Mouse (Mus musculus): Measurements from ENCODE around the gene Sema4b. TPM values are rescaled to one million over a fixed set of nuclear protein-coding genes. Genes with fewer than 3 reads are reported as not detected.

The Sema4b gene
- polyA plus RNA-seq, 1 experiment from 2014 or later = 25.7 TPM

GRCm38 (mm10) chr7:80183466-80183865 lies 3.2 kb upstream of the Sema4b start:
- no peak overlapping the region for H3K27ac ChIP-seq (ENCODE audit: low read depth, low read length)
- no peaks in the 10 kb centered on the region for H3K36me3 ChIP-seq (ENCODE audit: control insufficient read depth, insufficient read depth, low read length)
- H3K27me3 ChIP-seq (ENCODE audit: control insufficient read depth, insufficient read depth, low read length) = no peaks in the 10 kb centered on the region
- H3K9me3 ChIP-seq (ENCODE audit: control insufficient read depth, low read length) = no peaks in the 10 kb centered on the region
- no peak for ATAC-seq (ENCODE audit: low read depth)
- no peak overlapping the region for H3K4me2 ChIP-seq (ENCODE audit: low read depth, low read length)
- no peak overlapping the region for H3K4me3 ChIP-seq (ENCODE audit: low read depth, low read length)
- WGBS = 100% methylated on average over 1 of the region's 1 CpGs
- no peak overlapping the region for H3K9ac ChIP-seq (replicated peaks; ENCODE audit: low read depth, low read length)
- peaks cover 13% of the 10 kb centered on the region for H3K4me1 ChIP-seq (ENCODE audit: control insufficient read depth, insufficient read depth, low read length)

- WGBS = 63% methylated on average over 4 of the region's 5 CpGs
- no peaks in the 10 kb centered on the region for H3K36me3 ChIP-seq (ENCODE audit: control insufficient read depth, insufficient read depth, low read length)
- no peak overlapping the region for H3K4me3 ChIP-seq (ENCODE audit: low read depth, low read length)
- no peak overlapping the region for H3K27ac ChIP-seq (ENCODE audit: low read depth, low read length)
- H3K9me3 ChIP-seq (ENCODE audit: control insufficient read depth, low read length) = no peaks in the 10 kb centered on the region
- H3K4me2 ChIP-seq (ENCODE audit: low read depth, low read length) = no peak overlapping the region
- no peak overlapping the region for H3K9ac ChIP-seq (replicated peaks; ENCODE audit: low read depth, low read length)
- H3K27me3 ChIP-seq (ENCODE audit: control insufficient read depth, insufficient read depth, low read length) = no peaks in the 10 kb centered on the region
- ATAC-seq (ENCODE audit: low read depth) = no peak
- peaks cover 18% of the 10 kb centered on the region for H3K4me1 ChIP-seq (ENCODE audit: control insufficient read depth, insufficient read depth, low read length)
Measured at GRCm38 (mm10) chr7:80183969-80184368, 2.7 kb upstream of the Sema4b start.

GRCm38 (mm10) chr7:80184551-80184950 lies 2.1 kb upstream of the Sema4b start:
- Histone ChIP-seq H3K4me3 (ENCODE audit: low read depth, low read length) (no peak overlapping the region), H3K9ac (replicated peaks; ENCODE audit: low read depth, low read length) (no peak overlapping the region), H3K27ac (ENCODE audit: low read depth, low read length) (no peak overlapping the region), H3K36me3 (ENCODE audit: control insufficient read depth, insufficient read depth, low read length) (no peaks in the 10 kb centered on the region), H3K9me3 (ENCODE audit: control insufficient read depth, low read length) (no peaks in the 10 kb centered on the region), H3K4me1 (ENCODE audit: control insufficient read depth, insufficient read depth, low read length) (peaks cover 23% of the 10 kb centered on the region), H3K4me2 (ENCODE audit: low read depth, low read length) (no peak overlapping the region), H3K27me3 (ENCODE audit: control insufficient read depth, insufficient read depth, low read length) (no peaks in the 10 kb centered on the region)
- WGBS = 44% methylated on average over 4 of the region's 4 CpGs
- ATAC-seq (ENCODE audit: low read depth) = no peak

- Histone ChIP-seq H3K4me2 (ENCODE audit: low read depth, low read length) (no peak overlapping the region), H3K4me1 (ENCODE audit: control insufficient read depth, insufficient read depth, low read length) (peaks cover 23% of the 10 kb centered on the region), H3K9me3 (ENCODE audit: control insufficient read depth, low read length) (no peaks in the 10 kb centered on the region), H3K4me3 (ENCODE audit: low read depth, low read length) (no peak overlapping the region), H3K27me3 (ENCODE audit: control insufficient read depth, insufficient read depth, low read length) (no peaks in the 10 kb centered on the region), H3K9ac (replicated peaks; ENCODE audit: low read depth, low read length) (no peak overlapping the region), H3K36me3 (ENCODE audit: control insufficient read depth, insufficient read depth, low read length) (no peaks in the 10 kb centered on the region), H3K27ac (ENCODE audit: low read depth, low read length) (no peak overlapping the region)
- 40% methylated on average over 6 of the region's 6 CpGs for WGBS
- ATAC-seq (ENCODE audit: low read depth) = no peak
Measured at GRCm38 (mm10) chr7:80184968-80185367, 1.7 kb upstream of the Sema4b start.

- ATAC-seq (ENCODE audit: low read depth) = no peak
- Histone ChIP-seq H3K4me1 (ENCODE audit: control insufficient read depth, insufficient read depth, low read length) (peaks cover 23% of the 10 kb centered on the region), H3K9ac (replicated peaks; ENCODE audit: low read depth, low read length) (no peak overlapping the region), H3K4me2 (ENCODE audit: low read depth, low read length) (peak overlapping the region; percentile 63), H3K27me3 (ENCODE audit: control insufficient read depth, insufficient read depth, low read length) (no peaks in the 10 kb centered on the region), H3K27ac (ENCODE audit: low read depth, low read length) (peak overlapping the region; percentile 76; the same call in 1 of the 2 replicates), H3K4me3 (ENCODE audit: low read depth, low read length) (peak overlapping the region; percentile 46), H3K36me3 (ENCODE audit: control insufficient read depth, insufficient read depth, low read length) (no peaks in the 10 kb centered on the region), H3K9me3 (ENCODE audit: control insufficient read depth, low read length) (no peaks in the 10 kb centered on the region)
- 7% methylated on average over 8 of the region's 8 CpGs for WGBS
Measured at GRCm38 (mm10) chr7:80186021-80186420, 620 bp upstream of the Sema4b start.

- H3K36me3 ChIP-seq (ENCODE audit: control insufficient read depth, insufficient read depth, low read length) = no peaks in the 10 kb centered on the region
- H3K9ac ChIP-seq (replicated peaks; ENCODE audit: low read depth, low read length) = peak overlapping the region; percentile 53; the same call in 1 of the 2 replicates
- no peaks in the 10 kb centered on the region for H3K27me3 ChIP-seq (ENCODE audit: control insufficient read depth, insufficient read depth, low read length)
- H3K4me3 ChIP-seq (ENCODE audit: low read depth, low read length) = peak overlapping the region; percentile 46
- no peaks in the 10 kb centered on the region for H3K9me3 ChIP-seq (ENCODE audit: control insufficient read depth, low read length)
- WGBS = 53% methylated on average over 12 of the region's 12 CpGs
- peak overlapping the region; percentile 76 for H3K27ac ChIP-seq (ENCODE audit: low read depth, low read length)
- no peak for ATAC-seq (ENCODE audit: low read depth)
- peaks cover 33% of the 10 kb centered on the region for H3K4me1 ChIP-seq (ENCODE audit: control insufficient read depth, insufficient read depth, low read length)
- H3K4me2 ChIP-seq (ENCODE audit: low read depth, low read length) = peak overlapping the region; percentile 63
Measured at GRCm38 (mm10) chr7:80187501-80187900, 860 bp downstream of the Sema4b start.

GRCm38 (mm10) chr7:80188579-80189125 lies 2.0 kb downstream of the Sema4b start:
- H3K4me2 ChIP-seq (ENCODE audit: low read depth, low read length) = peak overlapping the region; percentile 11; the same call in 1 of the 2 replicates
- H3K4me3 ChIP-seq (ENCODE audit: low read depth, low read length) = no peak overlapping the region
- H3K9ac ChIP-seq (replicated peaks; ENCODE audit: low read depth, low read length) = no peak overlapping the region
- H3K27me3 ChIP-seq (ENCODE audit: control insufficient read depth, insufficient read depth, low read length) = no peaks in the 10 kb centered on the region
- peaks cover 37% of the 10 kb centered on the region for H3K4me1 ChIP-seq (ENCODE audit: control insufficient read depth, insufficient read depth, low read length)
- peak overlapping the region; percentile 62 for H3K27ac ChIP-seq (ENCODE audit: low read depth, low read length)
- no peaks in the 10 kb centered on the region for H3K9me3 ChIP-seq (ENCODE audit: control insufficient read depth, low read length)
- H3K36me3 ChIP-seq (ENCODE audit: control insufficient read depth, insufficient read depth, low read length) = no peaks in the 10 kb centered on the region
- ATAC-seq (ENCODE audit: low read depth) = no peak
- 58% methylated on average over 2 of the region's 2 CpGs for WGBS

- H3K27me3 ChIP-seq (ENCODE audit: control insufficient read depth, insufficient read depth, low read length) = no peaks in the 10 kb centered on the region
- H3K4me2 ChIP-seq (ENCODE audit: low read depth, low read length) = peak overlapping the region; percentile 11; the same call in 1 of the 2 replicates
- H3K4me1 ChIP-seq (ENCODE audit: control insufficient read depth, insufficient read depth, low read length) = peaks cover 42% of the 10 kb centered on the region
- H3K27ac ChIP-seq (ENCODE audit: low read depth, low read length) = peak overlapping the region; percentile 62
- no peak overlapping the region for H3K4me3 ChIP-seq (ENCODE audit: low read depth, low read length)
- H3K36me3 ChIP-seq (ENCODE audit: control insufficient read depth, insufficient read depth, low read length) = no peaks in the 10 kb centered on the region
- WGBS = 29% methylated on average over 11 of the region's 11 CpGs
- H3K9ac ChIP-seq (replicated peaks; ENCODE audit: low read depth, low read length) = no peak overlapping the region
- ATAC-seq (ENCODE audit: low read depth) = no peak
- H3K9me3 ChIP-seq (ENCODE audit: control insufficient read depth, low read length) = no peaks in the 10 kb centered on the region
Measured at GRCm38 (mm10) chr7:80189147-80189933, 2.7 kb downstream of the Sema4b start.

- Histone ChIP-seq H3K4me1 (ENCODE audit: control insufficient read depth, insufficient read depth, low read length) (peaks cover 43% of the 10 kb centered on the region), H3K27ac (ENCODE audit: low read depth, low read length) (peak overlapping the region; percentile 71; the same call in 1 of the 2 replicates), H3K4me2 (ENCODE audit: low read depth, low read length) (no peak overlapping the region), H3K36me3 (ENCODE audit: control insufficient read depth, insufficient read depth, low read length) (no peaks in the 10 kb centered on the region), H3K9ac (replicated peaks; ENCODE audit: low read depth, low read length) (no peak overlapping the region), H3K4me3 (ENCODE audit: low read depth, low read length) (no peak overlapping the region), H3K27me3 (ENCODE audit: control insufficient read depth, insufficient read depth, low read length) (no peaks in the 10 kb centered on the region), H3K9me3 (ENCODE audit: control insufficient read depth, low read length) (no peaks in the 10 kb centered on the region)
- no peak for ATAC-seq (ENCODE audit: low read depth)
- WGBS = 39% methylated on average over 5 of the region's 5 CpGs
Measured at GRCm38 (mm10) chr7:80191455-80191854, 4.8 kb downstream of the Sema4b start.
